Mouse (Mus musculus) kidney, adult 11 months (tissue): ENCODE results near the gene Metrn.
"Not testable (repeated sequence)": the region's sequence is repeated elsewhere in the genome, so short reads cannot be mapped to it uniquely, and the experiment has no call there.

Experiments
- DNase-seq: peaks from one replicate; pipeline ENCODE4 v3.0.0; 2022

Gene Metrn

GRCm38 (mm10) chr17:25830806-25831431, 34.0 kb upstream of the Metrn start:
- no peak for DNase-seq

- no peak for DNase-seq
Measured at GRCm38 (mm10) chr17:25830200-25830753, 33.3 kb upstream of the Metrn start.

GRCm38 (mm10) chr17:25829558-25830017, 32.7 kb upstream of the Metrn start:
- no peak for DNase-seq

GRCm38 (mm10) chr17:25828712-25829557, 32.0 kb upstream of the Metrn start, which contains the start of gene Jmjd8:
Gene Jmjd8 (plus strand): TSS chr17:25828867.
- DNase-seq = peak; percentile 84

- no peak for DNase-seq
Measured at GRCm38 (mm10) chr17:25828223-25828594, 31.3 kb upstream of the Metrn start.

- no peak for DNase-seq
Measured at GRCm38 (mm10) chr17:25827546-25828222, 30.7 kb upstream of the Metrn start.

GRCm38 (mm10) chr17:25827011-25827410, 30.1 kb upstream of the Metrn start:
- no peak for DNase-seq

GRCm38 (mm10) chr17:25825984-25826570, 29.1 kb upstream of the Metrn start:
- DNase-seq = no peak

- no peak for DNase-seq
Measured at GRCm38 (mm10) chr17:25825311-25825710, 28.4 kb upstream of the Metrn start.

- DNase-seq = no peak
Measured at GRCm38 (mm10) chr17:25824362-25825142, 27.6 kb upstream of the Metrn start.

- DNase-seq = peak; percentile 73
Measured at GRCm38 (mm10) chr17:25823452-25823851, 26.5 kb upstream of the Metrn start, which contains the start of gene Wdr24. Gene Wdr24 (plus strand): TSS chr17:25823627.

- DNase-seq = no peak
Measured at GRCm38 (mm10) chr17:25818851-25819780, 22.2 kb upstream of the Metrn start.

- DNase-seq = no peak
Measured at GRCm38 (mm10) chr17:25817662-25818061, 20.7 kb upstream of the Metrn start.

- DNase-seq = peak; percentile 72
Measured at GRCm38 (mm10) chr17:25813471-25813870, 16.5 kb upstream of the Metrn start.

GRCm38 (mm10) chr17:25810890-25811289, 14.0 kb upstream of the Metrn start:
- no peak for DNase-seq

- no peak for DNase-seq
Measured at GRCm38 (mm10) chr17:25809606-25810340, 12.8 kb upstream of the Metrn start.

- DNase-seq = peak; percentile 75
Measured at GRCm38 (mm10) chr17:25808789-25809605, 12.1 kb upstream of the Metrn start, which contains the start of gene Fbxl16. Gene Fbxl16 (plus strand): TSS chr17:25809085.

GRCm38 (mm10) chr17:25808028-25808427, 11.1 kb upstream of the Metrn start:
- DNase-seq = no peak

GRCm38 (mm10) chr17:25807452-25807851, 10.5 kb upstream of the Metrn start:
- not testable (repeated sequence) for DNase-seq
